Mouse (Mus musculus): ENCODE results near the gene Sec24c. TPM values are rescaled to one million over a fixed set of nuclear protein-coding genes. Genes with fewer than 3 reads are reported as not detected.

Sec24c gene
- polyA plus RNA-seq, 1 experiment = 49.6 TPM

GRCm38 (mm10) chr14:20725660-20726339, 51.7 kb downstream of the Sec24c start:
- TF ChIP-seq POLR2A (IDR thresholded peaks at IDR 0.05; ENCODE audit: borderline replicate concordance, control insufficient read depth, low read depth, low read length) = no peak
- TF ChIP-seq CTCF (IDR thresholded peaks at IDR 0.05; ENCODE audit: control insufficient read depth, insufficient read depth, low read length) = no peak
- Histone ChIP-seq H3K4me3 (replicated peaks; ENCODE audit: control insufficient read depth, low read depth, low read length) (no peak overlapping the region), H3K4me1 (ENCODE audit: control insufficient read depth, insufficient read depth, low read length) (no peaks in the 10 kb centered on the region; the same call in 1 of the 2 replicates), H3K27ac (ENCODE audit: control insufficient read depth, insufficient read depth, low read depth, low read length, poor library complexity) (no peak overlapping the region)
- 71% methylated on average over 6 of the region's 6 CpGs for WGBS

GRCm38 (mm10) chr14:20729871-20730270, 55.8 kb downstream of the Sec24c start:
- Histone ChIP-seq H3K4me3 (replicated peaks; ENCODE audit: control insufficient read depth, low read depth, low read length) (no peak overlapping the region), H3K27ac (ENCODE audit: control insufficient read depth, insufficient read depth, low read depth, low read length, poor library complexity) (no peak overlapping the region), H3K4me1 (ENCODE audit: control insufficient read depth, insufficient read depth, low read length) (no peaks in the 10 kb centered on the region; the same call in 1 of the 2 replicates)
- TF ChIP-seq POLR2A (IDR thresholded peaks at IDR 0.05; ENCODE audit: borderline replicate concordance, control insufficient read depth, low read depth, low read length) (no peak), CTCF (IDR thresholded peaks at IDR 0.05; ENCODE audit: control insufficient read depth, insufficient read depth, low read length) (no peak)
- WGBS = 90% methylated on average over 9 of the region's 9 CpGs

GRCm38 (mm10) chr14:20730853-20731602, 56.9 kb downstream of the Sec24c start:
- TF ChIP-seq POLR2A (IDR thresholded peaks at IDR 0.05; ENCODE audit: borderline replicate concordance, control insufficient read depth, low read depth, low read length) = no peak
- TF ChIP-seq CTCF (IDR thresholded peaks at IDR 0.05; ENCODE audit: control insufficient read depth, insufficient read depth, low read length) = no peak
- H3K27ac ChIP-seq (ENCODE audit: control insufficient read depth, insufficient read depth, low read depth, low read length, poor library complexity) = peak overlapping the region; percentile 18; the same call in 1 of the 2 replicates
- H3K4me3 ChIP-seq (replicated peaks; ENCODE audit: control insufficient read depth, low read depth, low read length) = no peak overlapping the region
- WGBS = 69% methylated on average over 9 of the region's 9 CpGs
- H3K4me1 ChIP-seq (ENCODE audit: control insufficient read depth, insufficient read depth, low read length) = no peaks in the 10 kb centered on the region; the same call in none of the 2 replicates

DNA sequence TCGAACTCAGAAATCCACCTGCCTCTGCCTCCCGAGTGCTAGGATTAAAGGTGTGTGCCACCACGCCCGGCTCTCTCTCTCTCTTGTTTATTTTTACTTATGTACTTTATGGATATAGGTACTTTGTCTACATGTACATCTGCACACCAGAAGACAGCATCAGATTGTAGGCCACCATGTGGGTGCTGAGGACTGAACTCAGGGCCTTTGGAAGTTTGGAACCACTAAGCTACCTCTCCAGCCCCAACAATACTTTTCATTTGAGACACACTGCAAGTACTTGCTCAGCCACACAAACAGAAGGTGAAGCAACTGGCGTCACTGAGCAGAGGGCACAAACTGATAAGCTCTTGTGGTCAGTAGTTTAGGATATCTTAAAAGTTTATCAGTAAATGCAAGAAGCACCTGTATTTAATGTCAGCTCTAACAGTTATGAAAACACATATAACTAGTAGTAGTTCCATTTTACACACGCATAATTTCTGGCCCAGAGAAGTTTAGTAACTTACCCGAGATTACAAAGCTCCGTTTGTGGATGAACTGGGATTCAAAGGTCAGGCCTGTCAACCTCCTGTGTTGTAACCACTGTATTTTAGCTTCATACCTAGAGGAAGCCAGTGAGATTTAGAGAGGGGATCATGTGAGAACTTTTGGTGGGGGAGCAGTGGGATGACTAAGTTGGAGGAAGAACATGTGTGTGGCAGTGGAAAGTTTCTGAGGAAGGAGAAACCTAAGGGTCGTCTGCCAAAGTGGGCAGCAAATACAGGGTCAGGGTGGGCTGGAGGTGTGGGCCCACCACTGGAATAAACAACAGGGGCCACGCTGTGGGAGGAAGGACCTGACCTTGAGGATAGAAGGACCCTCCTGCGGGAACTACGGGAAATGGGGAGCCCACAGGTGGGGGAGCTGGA, 59.2 kb downstream of the Sec24c start:
- H3K4me1 ChIP-seq (ENCODE audit: control insufficient read depth, insufficient read depth, low read length) = no peaks in the 10 kb centered on the region; the same call in none of the 2 replicates
- H3K4me3 ChIP-seq (replicated peaks; ENCODE audit: control insufficient read depth, low read depth, low read length) = peak overlapping the region; percentile 97
- TF ChIP-seq POLR2A (IDR thresholded peaks at IDR 0.05; ENCODE audit: borderline replicate concordance, control insufficient read depth, low read depth, low read length) = no peak
- no peak for TF ChIP-seq CTCF (IDR thresholded peaks at IDR 0.05; ENCODE audit: control insufficient read depth, insufficient read depth, low read length)
- WGBS = 22% methylated on average over 12 of the region's 12 CpGs
- H3K27ac ChIP-seq (ENCODE audit: control insufficient read depth, insufficient read depth, low read depth, low read length, poor library complexity) = peak overlapping the region; percentile 97

GRCm38 (mm10) chr14:20733952-20734774, 60.1 kb downstream of the Sec24c start, which contains the start of gene Ndst2:
Gene Ndst2 (minus strand): TSS chr14:20734562.
- WGBS = under 1% methylated on average over 76 of the region's 81 CpGs
- H3K4me1 ChIP-seq (ENCODE audit: control insufficient read depth, insufficient read depth, low read length) = no peaks in the 10 kb centered on the region; the same call in none of the 2 replicates
- H3K4me3 ChIP-seq (replicated peaks; ENCODE audit: control insufficient read depth, low read depth, low read length) = peak within 1 kb of the TSS; percentile 97
- TF ChIP-seq CTCF (IDR thresholded peaks at IDR 0.05; ENCODE audit: control insufficient read depth, insufficient read depth, low read length) (no peak), POLR2A (IDR thresholded peaks at IDR 0.05; ENCODE audit: borderline replicate concordance, control insufficient read depth, low read depth, low read length) (peak; percentile 94; the same call in 1 of the 2 replicates)
- peak within 1 kb of the TSS; percentile 97 for H3K27ac ChIP-seq (ENCODE audit: control insufficient read depth, insufficient read depth, low read depth, low read length, poor library complexity)

- H3K27ac ChIP-seq (ENCODE audit: control insufficient read depth, insufficient read depth, low read depth, low read length, poor library complexity) = no peak overlapping the region
- TF ChIP-seq CTCF (IDR thresholded peaks at IDR 0.05; ENCODE audit: control insufficient read depth, insufficient read depth, low read length) (no peak), POLR2A (IDR thresholded peaks at IDR 0.05; ENCODE audit: borderline replicate concordance, control insufficient read depth, low read depth, low read length) (no peak)
- WGBS = 50% methylated on average over 2 of the region's 2 CpGs
- H3K4me1 ChIP-seq (ENCODE audit: control insufficient read depth, insufficient read depth, low read length) = no peaks in the 10 kb centered on the region; the same call in none of the 2 replicates
- no peak overlapping the region for H3K4me3 ChIP-seq (replicated peaks; ENCODE audit: control insufficient read depth, low read depth, low read length)
Measured at GRCm38 (mm10) chr14:20735052-20735451, 60.9 kb downstream of the Sec24c start.

DNA sequence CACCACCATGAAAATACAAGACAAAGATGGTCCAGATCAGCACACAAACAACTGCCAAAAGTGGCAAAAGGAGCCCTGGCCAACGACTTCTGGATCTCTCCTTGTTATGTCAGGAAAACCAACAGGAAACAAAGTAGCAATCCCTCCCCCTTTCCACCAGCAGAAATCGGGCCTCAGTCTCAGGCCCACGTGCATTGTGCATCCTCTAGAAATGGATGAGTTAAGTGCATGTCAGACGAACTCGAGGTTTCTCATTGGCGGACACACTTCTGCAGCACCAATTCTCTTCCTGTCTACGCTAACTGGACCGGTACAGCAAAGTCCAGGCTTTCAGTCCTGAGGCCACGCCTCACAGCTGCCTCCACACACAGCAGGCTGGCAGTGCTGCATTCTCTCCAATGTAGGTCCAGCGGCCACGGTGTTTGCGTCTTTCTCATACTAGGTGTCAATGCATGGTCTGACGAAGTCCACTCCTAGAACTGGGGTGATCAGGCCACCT, 61.8 kb downstream of the Sec24c start:
- 53% methylated on average over 13 of the region's 13 CpGs for WGBS
- no peak for TF ChIP-seq CTCF (IDR thresholded peaks at IDR 0.05; ENCODE audit: control insufficient read depth, insufficient read depth, low read length)
- no peak for TF ChIP-seq POLR2A (IDR thresholded peaks at IDR 0.05; ENCODE audit: borderline replicate concordance, control insufficient read depth, low read depth, low read length)
- Histone ChIP-seq H3K27ac (ENCODE audit: control insufficient read depth, insufficient read depth, low read depth, low read length, poor library complexity) (no peak overlapping the region), H3K4me1 (ENCODE audit: control insufficient read depth, insufficient read depth, low read length) (no peaks in the 10 kb centered on the region; the same call in none of the 2 replicates), H3K4me3 (replicated peaks; ENCODE audit: control insufficient read depth, low read depth, low read length) (no peak overlapping the region)
